Mouse (Mus musculus) midbrain, postnatal 0 days (tissue): ENCODE results near the gene Gm32742. TPM values are rescaled to one million over a fixed set of nuclear protein-coding genes. Genes with fewer than 3 reads are reported as not detected.

Experiments used
- ATAC-seq: fragments of 200-750 bp; cut with Nextera tagmentation; 2 replicates; pipeline ENCODE4 v1.8.0; 2017; ENCODE audit warnings: moderate number of reproducible peaks, mild to moderate bottlenecking, moderate TSS enrichment, moderate library complexity; ENCODE audit not compliant: low FRiP score
- DNase-seq: peaks from one replicate; pipeline ENCODE4 v3.0.0-alpha.2; 2015; ENCODE audit warnings: low spot score
- H3K27ac ChIP-seq: fragments of 300-500 bp; sonication (generic); 2 replicates; pipeline ENCODE4 v1.5.1; 2014; ENCODE audit warnings: low read depth, mild to moderate bottlenecking, low read length, mixed read lengths
- H3K27me3 ChIP-seq: fragments of 300-500 bp; sonication (generic); 2 replicates; pipeline ENCODE4 v1.6.1; 2014; ENCODE audit warnings: low read length, control low read depth, mixed read lengths; ENCODE audit not compliant: insufficient read depth
- H3K36me3 ChIP-seq: fragments of 300-500 bp; sonication (generic); 2 replicates; pipeline ENCODE4 v1.6.1; 2014; ENCODE audit warnings: low read length, control low read depth, mixed read lengths; ENCODE audit not compliant: insufficient read depth
- H3K4me1 ChIP-seq: fragments of 300-500 bp; sonication (generic); 2 replicates; pipeline ENCODE4 v1.6.1; 2014; ENCODE audit warnings: mild to moderate bottlenecking, control low read depth, antibody characterized with exemption, low read length, mixed read lengths; ENCODE audit not compliant: insufficient read depth
- H3K4me2 ChIP-seq: fragments of 300-500 bp; sonication (generic); 2 replicates; pipeline ENCODE4 v1.6.1; 2014; ENCODE audit warnings: low read depth, mild to moderate bottlenecking, low read length, mixed read lengths; ENCODE audit not compliant: poor library complexity, severe bottlenecking
- H3K4me3 ChIP-seq: fragments of 300-500 bp; sonication (generic); 2 replicates; pipeline ENCODE4 v1.5.1; 2014; ENCODE audit warnings: low read depth, mild to moderate bottlenecking, low read length, moderate library complexity
- H3K9ac ChIP-seq: fragments of 300-500 bp; sonication (generic); replicated peaks from 2 replicates; pipeline ENCODE4 v1.6.1; 2014; ENCODE audit warnings: mild to moderate bottlenecking, low read length, moderate library complexity, mixed read lengths; ENCODE audit not compliant: poor library complexity, severe bottlenecking
- H3K9me3 ChIP-seq: fragments of 300-500 bp; sonication (generic); 2 replicates; pipeline ENCODE4 v1.6.1; 2016; ENCODE audit warnings: low read length, control low read depth
- CTCF ChIP-seq: IDR thresholded peaks from 2 replicates; pipeline ENCODE4 v1.5.1; 2016; ENCODE audit warnings: antibody characterized with exemption, mild to moderate bottlenecking
- WGBS: fragments of 180-500 bp; shearing (Covaris S2); extraction: QIAGEN DNeasy Blood & Tissue Kit; methylation state at CpG from one replicate; pipeline ENCODE4 v1.1.7; 2014; 5-methylcytosine and 5-hydroxymethylcytosine counted together
- polyA plus RNA-seq: library from polyadenylated mRNA; unstranded; fragments of >200 nt; fragmentation: Nextera tagmentation; extraction: Ambion mirVana; gene quantifications from 2 replicates; pipeline ENCODE4 v1.2.1, GENCODE M21; 2015
- total RNA-seq: library from RNA; depleted of rRNA; stranded (reverse); fragments of >200 nt; gene quantifications from 2 replicates; pipeline ENCODE4 v1.2.3, GENCODE M21; 2014

Gene Gm32742
- total and polyA plus RNA-seq, 2 experiments from 2014 or later, result not detected

DNA sequence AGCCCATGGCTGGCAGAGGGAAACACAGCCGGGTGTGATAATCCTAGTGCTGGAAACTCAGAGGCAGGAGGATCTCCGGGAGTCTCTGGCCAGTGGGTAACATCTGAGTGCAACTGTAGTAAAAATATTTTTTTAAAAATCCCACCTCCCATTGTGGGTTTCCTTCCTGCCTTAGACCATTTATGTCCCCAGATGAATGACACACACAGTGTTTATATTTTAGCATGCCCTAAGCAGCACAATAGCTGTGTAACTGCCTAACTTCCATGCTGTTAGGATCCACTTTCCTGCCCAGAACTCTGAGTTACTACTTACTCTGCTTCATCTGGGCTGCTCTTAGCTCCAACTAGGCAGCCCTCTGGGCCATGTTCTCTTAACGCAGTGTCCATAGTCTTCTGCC, 25.3 kb upstream of the Gm32742 start:
- no peaks in the 10 kb centered on the region for H3K36me3 ChIP-seq
- H3K4me3 ChIP-seq, result no peak overlapping the region
- H3K9me3 ChIP-seq, result no peaks in the 10 kb centered on the region
- no peaks in the 10 kb centered on the region for H3K27me3 ChIP-seq
- no peak overlapping the region for H3K9ac ChIP-seq
- ATAC-seq, result no peak
- TF ChIP-seq CTCF, result no peak
- 86% methylated on average over 3 of the region's 3 CpGs for WGBS
- no peak for DNase-seq
- no peaks in the 10 kb centered on the region for H3K4me1 ChIP-seq
- H3K4me2 ChIP-seq, result no peak overlapping the region
- H3K27ac ChIP-seq, result no peak overlapping the region

DNA sequence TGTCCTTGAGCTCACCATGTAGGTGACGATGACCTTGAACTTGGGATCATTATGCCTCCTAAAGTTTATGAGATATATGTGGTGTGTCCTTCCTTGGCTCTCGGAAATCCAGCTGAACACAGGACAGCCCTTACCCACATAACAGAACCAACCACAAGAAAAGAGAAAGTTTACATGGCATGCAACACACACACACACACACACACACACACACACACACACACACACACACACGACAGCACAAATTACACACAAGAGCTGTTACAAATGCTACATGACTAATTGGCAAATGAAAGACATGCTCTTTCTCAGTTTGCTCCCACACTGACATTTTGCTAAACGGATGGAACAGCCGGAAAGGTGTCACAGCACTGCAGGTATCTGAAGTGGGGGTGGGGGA, 20.6 kb upstream of the Gm32742 start:
- no peak for TF ChIP-seq CTCF
- ATAC-seq, result no peak
- WGBS, result 70% methylated on average over 5 of the region's 5 CpGs
- H3K36me3 ChIP-seq, result no peaks in the 10 kb centered on the region
- no peak overlapping the region for H3K4me2 ChIP-seq
- H3K4me3 ChIP-seq, result no peak overlapping the region
- H3K27me3 ChIP-seq, result no peaks in the 10 kb centered on the region
- H3K27ac ChIP-seq, result no peak overlapping the region
- H3K9me3 ChIP-seq, result no peaks in the 10 kb centered on the region
- no peaks in the 10 kb centered on the region for H3K4me1 ChIP-seq
- H3K9ac ChIP-seq, result no peak overlapping the region
- no peak for DNase-seq

DNA sequence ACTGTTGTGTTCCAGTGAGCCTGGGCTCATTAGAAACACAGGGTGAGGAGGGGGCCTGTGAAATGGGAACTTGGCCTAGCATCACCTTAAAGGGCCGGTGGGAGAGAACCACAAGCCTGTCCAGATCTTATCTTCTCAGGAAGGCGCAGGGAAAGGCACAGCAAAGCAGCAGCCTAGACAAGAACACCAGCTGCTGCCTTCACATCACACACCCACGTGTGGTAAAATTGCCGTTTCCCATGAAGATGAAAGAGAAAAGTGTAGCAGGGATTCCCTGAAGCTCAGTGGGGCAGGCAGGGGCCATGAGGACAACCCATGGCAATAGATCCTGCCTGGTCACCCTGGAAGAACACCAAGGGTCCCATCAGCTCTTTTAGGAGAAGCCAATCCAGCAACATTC, 20.1 kb upstream of the Gm32742 start:
- WGBS, result 86% methylated on average over 4 of the region's 4 CpGs
- H3K36me3 ChIP-seq, result no peaks in the 10 kb centered on the region
- H3K4me3 ChIP-seq, result no peak overlapping the region
- ATAC-seq, result no peak
- DNase-seq, result no peak
- H3K9me3 ChIP-seq, result no peaks in the 10 kb centered on the region
- H3K9ac ChIP-seq, result no peak overlapping the region
- no peak for TF ChIP-seq CTCF
- H3K27me3 ChIP-seq, result no peaks in the 10 kb centered on the region
- no peak overlapping the region for H3K4me2 ChIP-seq
- no peak overlapping the region for H3K27ac ChIP-seq
- no peaks in the 10 kb centered on the region for H3K4me1 ChIP-seq

DNA sequence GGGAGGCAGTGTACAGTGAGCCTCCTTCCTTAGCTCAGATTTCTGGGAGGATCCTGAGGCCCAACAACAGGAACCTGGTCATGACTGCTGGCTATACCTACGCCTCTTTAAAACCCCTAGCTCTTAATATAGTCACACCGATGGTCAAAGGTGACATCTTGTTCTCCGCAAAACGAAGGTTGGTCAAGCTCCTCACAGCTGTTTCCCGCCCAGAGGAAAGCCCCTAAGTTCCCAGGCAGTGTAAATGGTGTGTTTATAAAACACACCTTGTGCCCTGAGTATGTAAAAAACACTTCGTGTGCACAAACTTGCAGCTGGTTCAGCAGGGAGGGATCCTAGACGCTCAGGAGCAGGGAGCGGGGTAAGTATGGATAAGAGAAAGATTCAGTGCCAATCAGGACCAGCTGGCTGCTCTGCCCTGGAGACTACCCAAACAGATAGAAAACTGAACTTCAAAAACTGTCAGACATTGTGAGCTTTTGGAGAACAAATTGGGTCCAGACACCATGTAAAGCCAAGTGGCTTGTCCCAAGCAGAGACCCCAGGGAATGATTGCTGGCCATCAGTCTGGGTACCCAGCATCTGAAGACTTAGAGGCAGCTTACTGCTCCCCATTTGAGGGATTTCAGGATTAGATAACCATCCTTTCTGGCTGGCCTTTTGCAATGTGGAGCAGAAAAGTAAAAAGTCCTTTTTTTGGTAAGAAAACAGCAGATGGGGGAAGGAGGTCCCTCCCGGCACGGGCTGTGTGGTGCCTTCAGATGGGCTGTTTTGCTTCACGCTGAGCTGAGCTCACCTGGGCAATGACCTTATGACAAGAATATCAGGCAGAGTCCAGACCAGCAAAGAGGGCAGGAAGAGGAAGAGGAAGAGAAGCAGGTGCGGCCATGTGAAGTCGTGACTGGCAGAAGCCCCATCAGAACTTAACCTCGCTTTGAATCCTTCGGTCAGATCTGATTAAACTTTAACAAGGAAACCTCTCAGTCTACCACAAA, 17.7 kb upstream of the Gm32742 start:
- Histone ChIP-seq H3K27ac (no peak overlapping the region), H3K4me1 (no peaks in the 10 kb centered on the region), H3K27me3 (no peaks in the 10 kb centered on the region), H3K36me3 (no peaks in the 10 kb centered on the region), H3K9me3 (no peaks in the 10 kb centered on the region), H3K4me3 (no peak overlapping the region), H3K4me2 (no peak overlapping the region), H3K9ac (no peak overlapping the region)
- TF ChIP-seq CTCF, result no peak
- no peak for DNase-seq
- WGBS, result 85% methylated on average over 15 of the region's 15 CpGs
- ATAC-seq, result no peak

DNA sequence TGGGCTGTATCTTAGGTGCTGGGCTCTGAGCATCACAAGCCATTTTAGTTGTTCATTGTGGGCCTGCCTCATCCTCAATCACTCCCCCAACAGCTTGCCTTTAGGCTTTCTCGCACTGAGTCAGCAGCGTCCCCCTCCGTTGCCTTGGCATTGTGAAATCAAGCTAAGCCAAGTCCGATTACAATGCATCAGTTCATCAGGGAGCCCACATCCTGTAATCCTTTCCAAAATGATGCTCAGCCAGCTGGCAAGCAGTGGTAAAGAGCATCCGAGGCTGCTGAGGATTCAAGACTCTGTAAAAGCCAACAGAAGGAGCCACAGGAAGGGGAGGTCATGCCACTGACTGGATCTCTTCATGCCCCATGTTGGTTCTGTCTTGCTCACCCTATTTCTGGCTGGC, 15.3 kb upstream of the Gm32742 start:
- peak; percentile 34; the same call in 1 of the 2 replicates for ATAC-seq
- 46% methylated on average over 5 of the region's 5 CpGs for WGBS

DNA sequence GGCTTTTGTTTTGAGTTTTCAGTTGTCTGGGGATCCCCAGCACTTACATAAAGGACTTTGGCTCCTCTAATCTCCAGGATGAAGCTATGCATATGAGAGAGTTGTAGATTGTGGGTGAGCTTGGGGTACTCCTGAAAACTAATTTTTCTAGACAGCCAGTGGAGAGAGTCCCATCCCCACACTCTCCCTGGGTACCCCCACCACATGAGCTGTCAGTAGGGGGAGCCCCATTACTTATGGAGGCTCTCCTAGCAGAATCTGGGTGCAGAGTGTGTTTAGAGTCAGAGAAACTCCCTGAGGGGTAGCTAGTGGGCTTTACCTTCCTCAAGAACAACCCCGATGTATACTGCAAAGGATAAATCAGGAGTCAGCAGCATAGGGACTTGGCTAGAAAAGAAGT, 13.0 kb upstream of the Gm32742 start:
- Histone ChIP-seq H3K9me3 (no peaks in the 10 kb centered on the region), H3K36me3 (no peaks in the 10 kb centered on the region), H3K4me3 (no peak overlapping the region), H3K4me2 (no peak overlapping the region), H3K27ac (no peak overlapping the region), H3K27me3 (no peaks in the 10 kb centered on the region), H3K9ac (no peak overlapping the region), H3K4me1 (no peaks in the 10 kb centered on the region)
- ATAC-seq, result no peak
- WGBS, result 97% methylated on average over 1 of the region's 1 CpGs
- TF ChIP-seq CTCF, result 0 out of 2 replicates have a peak, but pooled peaks have one; percentile 13
- DNase-seq, result no peak

More for the DNA sequence above, 15.3 kb upstream of the Gm32742 start:
- no peak for TF ChIP-seq CTCF
- Histone ChIP-seq H3K9me3 (no peaks in the 10 kb centered on the region), H3K27me3 (no peaks in the 10 kb centered on the region), H3K36me3 (no peaks in the 10 kb centered on the region), H3K4me1 (no peaks in the 10 kb centered on the region), H3K4me2 (no peak overlapping the region), H3K9ac (no peak overlapping the region), H3K4me3 (no peak overlapping the region), H3K27ac (no peak overlapping the region)
- DNase-seq, result peak; percentile 94
